Mouse (Mus musculus) B cell, adult (primary cell): ENCODE results near the gene Etfbkmt. TPM values are rescaled to one million over a fixed set of nuclear protein-coding genes. Genes with fewer than 3 reads are reported as not detected.

ENCODE experiments used
- total RNA-seq: library from RNA; stranded (reverse); gene quantifications from 4 replicates; pipeline ENCODE4 v1.2.4, GENCODE M21; 2023; ENCODE audit not compliant: inconsistent age

Etfbkmt gene
- total RNA-seq = 7.0 to 13.4 TPM (median 8.9 TPM) in 4 replicates

DNA sequence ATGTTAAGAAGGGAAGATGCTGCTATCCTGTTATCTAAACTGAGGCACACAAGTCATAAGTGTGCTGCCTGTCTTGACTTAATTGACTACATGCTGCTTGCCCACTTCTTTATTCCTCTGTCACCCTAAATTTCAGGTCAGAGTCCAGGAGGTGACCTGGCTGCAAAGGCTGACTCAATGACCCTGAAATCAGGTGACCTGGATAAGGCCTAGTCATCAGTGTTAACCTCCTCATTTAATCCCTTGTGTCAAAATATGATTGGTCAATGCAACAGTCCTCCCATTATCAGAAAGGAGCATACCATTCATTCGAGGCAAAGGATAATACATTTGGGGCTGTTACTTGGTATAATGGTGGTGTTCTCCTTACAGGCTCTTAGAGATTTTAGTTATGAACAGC lies at the start of gene Etfbkmt:
Gene Etfbkmt, plus strand, starts transcription at position 379 of the 400 bp plus-strand sequence.

DNA sequence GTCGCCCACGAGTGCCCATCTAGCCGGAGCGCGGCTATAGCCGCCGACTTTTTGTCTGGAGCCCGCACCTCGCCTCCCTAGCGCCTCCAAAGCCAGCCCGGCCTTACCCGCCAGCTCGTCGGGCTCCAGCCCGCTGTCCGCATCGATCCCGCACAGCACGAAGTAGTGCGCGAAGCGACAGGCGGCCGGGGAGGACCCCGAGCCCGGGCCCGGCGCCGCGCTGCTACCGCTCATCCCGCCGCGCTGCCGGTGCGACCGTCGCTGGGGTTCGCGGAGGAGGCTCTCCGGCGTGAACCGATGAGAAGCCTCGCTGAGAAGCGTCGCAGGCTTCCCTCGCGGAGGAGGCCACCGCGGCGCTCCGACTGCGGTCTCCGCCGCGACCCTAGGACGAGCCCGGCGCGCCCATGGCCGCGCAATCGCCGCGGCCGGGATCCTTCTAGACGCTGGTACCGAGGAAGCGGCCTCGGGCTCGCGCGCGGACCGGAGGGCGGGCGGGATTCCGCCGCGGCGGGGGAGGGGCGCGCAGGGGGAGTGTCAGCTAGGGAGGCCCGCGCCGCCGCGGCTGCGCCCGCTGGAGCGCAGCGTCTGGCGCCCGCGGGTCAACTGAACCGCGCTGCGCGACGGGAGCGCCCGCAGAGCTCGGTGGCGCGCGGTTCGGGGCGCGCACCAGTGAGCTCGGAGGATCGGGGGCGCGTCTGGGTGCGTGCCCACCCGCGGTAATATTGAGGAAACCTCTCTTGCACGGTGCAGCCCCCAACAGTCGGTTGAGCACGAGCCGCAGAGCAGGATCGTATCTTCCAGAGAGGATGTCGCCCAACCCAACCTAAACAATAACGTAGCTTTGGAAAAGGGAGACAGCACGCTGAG lies 38.3 kb upstream of the Etfbkmt start, which contains the start of gene Dennd5b:
Gene Dennd5b, minus strand, starts transcription at position 605 of the 867 bp plus-strand sequence.

DNA sequence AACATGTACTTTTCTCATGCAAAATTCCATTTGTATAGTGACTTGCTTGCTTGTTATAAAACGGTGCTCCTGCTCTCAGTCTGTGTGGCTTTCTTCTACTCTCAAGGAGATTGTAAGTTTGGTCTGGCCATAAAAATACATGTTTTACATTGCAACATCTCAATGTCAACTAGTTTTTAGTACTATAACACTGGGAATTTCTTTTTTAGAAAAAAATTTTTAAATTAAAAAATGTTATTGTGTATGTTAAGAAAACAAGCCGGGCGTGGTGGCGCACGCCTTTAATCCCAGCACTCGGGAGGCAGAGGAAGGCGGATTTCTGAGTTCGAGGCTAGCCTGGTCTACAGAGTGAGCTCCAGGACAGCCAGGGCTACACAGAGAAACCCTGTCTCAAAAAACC lies 9.8 kb upstream of the Etfbkmt start, which contains the start of gene Gm10203:
Gene Gm10203, plus strand, starts transcription at position 301 of the 400 bp plus-strand sequence.

DNA sequence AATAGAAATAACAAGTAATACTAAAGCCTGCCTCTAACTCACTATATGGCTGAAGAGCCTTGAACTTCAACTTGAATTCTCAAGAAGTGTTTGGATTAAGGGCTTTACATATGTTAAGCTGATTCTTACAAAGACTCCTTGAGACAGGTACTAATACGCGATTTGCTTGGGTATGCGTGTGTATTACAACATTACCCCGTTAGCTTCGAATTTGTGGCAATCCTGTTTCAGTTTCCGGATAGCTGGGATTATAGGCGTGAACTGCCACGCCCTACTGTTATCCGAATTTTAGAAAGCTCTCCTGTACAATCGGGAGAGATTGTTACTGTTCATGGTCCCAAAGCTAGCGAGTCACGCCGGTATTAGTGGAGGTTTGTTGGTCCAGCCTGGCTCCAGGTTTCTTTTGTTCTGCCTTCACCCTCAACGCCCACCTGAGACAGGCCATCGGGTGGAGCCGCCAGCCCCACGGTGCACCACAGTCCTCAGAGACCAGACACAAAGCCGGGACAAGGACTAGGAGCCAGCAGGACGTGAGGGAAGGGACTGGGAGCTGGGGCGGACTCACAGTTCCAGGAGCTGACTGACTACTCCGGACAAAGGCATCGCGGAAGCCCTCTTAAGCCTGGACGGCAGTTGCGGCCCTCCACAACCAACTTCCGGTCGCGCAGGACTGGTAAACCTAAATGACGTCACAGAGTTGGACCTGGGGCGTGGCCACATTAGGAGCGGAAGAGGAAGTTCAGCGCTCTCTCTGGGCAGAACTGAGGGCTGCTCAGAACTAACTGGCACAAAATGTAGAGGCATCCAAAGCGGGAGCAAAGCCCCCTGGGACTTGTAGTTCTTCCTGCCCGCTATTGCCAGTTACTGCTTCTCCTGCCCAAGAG lies 48.6 kb downstream of the Etfbkmt start, which contains the start of gene Amn1:
Gene Amn1, minus strand, starts transcription at position 672 of the 884 bp plus-strand sequence.

Other genes starting within 250 kb of the Etfbkmt start
- gene Caprin2, start 243.6 kb upstream of the Etfbkmt start, total RNA-seq = 9.6 to 14.8 TPM (median 10.8 TPM) in 4 replicates
- gene Sinhcaf, start 193.4 kb upstream of the Etfbkmt start, total RNA-seq = 49.4 to 66.2 TPM (median 55.6 TPM) in 4 replicates
- 75.2 to 91.7 TPM (median 78.9 TPM) in 4 replicates for gene Dennd5b, start 38.2 kb upstream of the Etfbkmt start, total RNA-seq
- not detected in 4 replicates for gene Gm10203, start 9.7 kb upstream of the Etfbkmt start, total RNA-seq
- gene Amn1, start 48.9 kb downstream of the Etfbkmt start, total RNA-seq = 27.3 to 32.0 TPM (median 28.9 TPM) in 4 replicates
- 103 to 124 TPM (median 115 TPM) in 4 replicates for gene Resf1, start 169.6 kb downstream of the Etfbkmt start, total RNA-seq